Mouse (Mus musculus): ENCODE measurements at regions not wholly inside any gene's neighbourhood (a gene's known extent, or its start where the extent isn't known, plus 50 kb on each side); places are given as distances from the start of the nearest gene placed in this dataset.

DNA sequence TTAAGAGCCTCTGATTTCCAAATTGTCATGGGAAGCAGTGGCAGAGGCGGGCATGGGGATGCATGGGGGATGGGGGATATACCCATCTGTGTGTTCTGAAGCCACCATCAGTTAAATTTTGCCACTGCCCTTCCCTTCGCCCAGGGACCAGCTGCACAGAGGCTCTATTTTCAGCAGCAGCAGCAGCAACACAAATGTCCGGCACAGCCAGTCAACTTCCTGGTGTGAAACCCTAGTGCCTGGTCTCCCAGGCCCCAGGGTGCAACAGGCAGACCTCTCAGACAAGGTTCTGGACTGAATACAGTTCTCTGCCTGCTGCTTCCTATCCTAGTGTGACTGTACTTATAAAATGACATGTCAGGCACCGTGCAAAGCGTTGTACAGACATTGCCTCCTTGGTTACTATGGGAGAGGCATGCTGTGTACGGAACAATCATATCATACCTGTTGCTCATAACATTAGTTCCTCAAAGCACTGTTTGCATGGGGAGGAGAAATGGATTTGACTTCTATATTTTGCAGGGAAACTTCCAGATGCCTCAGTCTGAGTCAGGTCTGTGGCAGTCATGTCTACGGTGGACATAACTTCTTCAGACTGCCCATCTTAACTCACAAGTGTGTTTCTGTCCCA, 104.8 kb upstream of the Vps8 start:
- ATAC-seq (replicated peaks; ENCODE audit: low FRiP score, low read depth), result no peak
- no peak overlapping the region for H3K4me3 ChIP-seq (replicated peaks; ENCODE audit: low read depth, low read length)
- H3K27me3 ChIP-seq (ENCODE audit: insufficient read depth, low read length), result no peaks in the 10 kb centered on the region
- no peak overlapping the region for H3K9ac ChIP-seq (ENCODE audit: low read depth, low read length)
- 76% methylated on average over 7 of the region's 7 CpGs for WGBS
- H3K4me1 ChIP-seq (replicated peaks; ENCODE audit: insufficient read depth, low read length), result 0 out of 2 replicates have a peak, but pooled peaks cover 5% of the 10 kb centered on the region
- no peaks in the 10 kb centered on the region for H3K9me3 ChIP-seq (replicated peaks; ENCODE audit: low read length)
- H3K4me2 ChIP-seq (ENCODE audit: low read length), result no peak overlapping the region
- H3K36me3 ChIP-seq (ENCODE audit: insufficient read depth, low read length), result no peaks in the 10 kb centered on the region
- H3K27ac ChIP-seq, result no peak overlapping the region
- no peak for TF ChIP-seq CTCF (IDR thresholded peaks at IDR 0.05; ENCODE audit: low read depth)
- no peak for DNase-seq (ENCODE audit: low spot score)

DNA sequence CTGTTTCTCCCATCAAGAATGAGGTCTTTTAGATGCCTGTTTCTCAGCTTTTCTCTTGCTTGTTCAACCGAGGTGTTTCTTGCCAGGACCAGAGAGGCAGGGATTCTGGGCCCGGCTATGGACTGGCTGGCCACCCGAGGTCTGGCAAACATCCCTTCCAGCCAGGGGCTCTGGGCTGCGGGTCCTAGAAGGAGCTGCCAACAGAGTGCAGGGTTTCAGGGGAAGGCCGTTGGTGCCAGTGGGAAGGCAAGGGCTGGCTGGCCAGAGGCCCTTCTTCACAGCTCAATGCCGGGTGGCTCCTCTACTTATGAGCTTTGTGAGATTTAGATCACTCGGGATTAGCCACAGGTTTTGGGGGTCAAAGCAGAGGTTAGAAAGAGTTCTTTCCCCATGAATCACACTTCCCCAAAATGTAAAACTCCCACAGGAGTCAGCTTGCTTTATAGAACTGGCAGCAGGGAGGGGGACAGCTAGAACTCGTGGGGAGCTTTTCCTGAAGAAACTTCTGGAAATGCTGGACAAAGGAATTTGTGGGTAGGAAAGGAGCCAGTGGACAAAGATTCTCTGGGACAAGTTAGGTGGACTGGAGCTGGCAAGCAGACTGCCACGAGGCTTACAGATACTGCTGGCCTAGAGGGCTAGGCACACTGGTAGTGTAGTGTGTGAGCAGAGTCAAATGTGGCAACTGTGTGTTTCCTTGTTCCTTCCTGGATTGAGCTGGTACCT, 104.1 kb upstream of the Vps8 start:
- H3K4me3 ChIP-seq (replicated peaks; ENCODE audit: low read depth, low read length), result no peak overlapping the region
- H3K4me2 ChIP-seq (ENCODE audit: low read length), result no peak overlapping the region
- no peak for TF ChIP-seq CTCF (IDR thresholded peaks at IDR 0.05; ENCODE audit: low read depth)
- H3K9ac ChIP-seq (ENCODE audit: low read depth, low read length), result no peak overlapping the region
- H3K27ac ChIP-seq, result no peak overlapping the region
- H3K9me3 ChIP-seq (replicated peaks; ENCODE audit: low read length), result no peaks in the 10 kb centered on the region
- WGBS, result 53% methylated on average over 9 of the region's 9 CpGs
- ATAC-seq (replicated peaks; ENCODE audit: low FRiP score, low read depth) (no peak), DNase-seq (ENCODE audit: low spot score) (no peak)
- no peaks in the 10 kb centered on the region for H3K36me3 ChIP-seq (ENCODE audit: insufficient read depth, low read length)
- 0 out of 2 replicates have a peak, but pooled peaks cover 5% of the 10 kb centered on the region for H3K4me1 ChIP-seq (replicated peaks; ENCODE audit: insufficient read depth, low read length)
- no peaks in the 10 kb centered on the region for H3K27me3 ChIP-seq (ENCODE audit: insufficient read depth, low read length)

DNA sequence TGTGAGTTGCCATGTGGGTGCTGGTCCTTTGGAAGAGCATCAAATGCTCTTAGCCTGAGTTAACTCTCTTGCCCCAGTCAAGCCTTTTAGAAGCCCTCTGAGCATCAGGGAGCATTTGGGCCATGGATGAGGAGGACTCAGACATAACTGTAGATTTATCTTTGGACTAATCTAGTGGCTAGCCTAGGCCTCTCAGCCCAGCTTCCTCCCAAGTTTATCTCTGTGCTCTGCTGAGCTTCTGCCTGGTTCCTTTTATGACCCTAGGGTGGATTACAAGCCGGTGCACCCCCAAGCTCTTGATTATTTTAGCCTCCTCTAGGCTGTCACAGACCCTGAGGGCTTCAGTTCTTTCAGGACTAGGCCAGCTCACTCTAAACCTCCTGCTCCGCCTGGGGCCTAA, 102.6 kb upstream of the Vps8 start:
- H3K9me3 ChIP-seq (replicated peaks; ENCODE audit: low read length), result no peaks in the 10 kb centered on the region
- no peak for TF ChIP-seq CTCF (IDR thresholded peaks at IDR 0.05; ENCODE audit: low read depth)
- H3K36me3 ChIP-seq (ENCODE audit: insufficient read depth, low read length), result no peaks in the 10 kb centered on the region
- no peak overlapping the region for H3K9ac ChIP-seq (ENCODE audit: low read depth, low read length)
- no peak overlapping the region for H3K27ac ChIP-seq
- 53% methylated on average over 2 of the region's 2 CpGs for WGBS
- DNase-seq (ENCODE audit: low spot score) (no peak), ATAC-seq (replicated peaks; ENCODE audit: low FRiP score, low read depth) (no peak)
- H3K4me3 ChIP-seq (replicated peaks; ENCODE audit: low read depth, low read length), result no peak overlapping the region
- H3K27me3 ChIP-seq (ENCODE audit: insufficient read depth, low read length), result no peaks in the 10 kb centered on the region
- no peak overlapping the region for H3K4me2 ChIP-seq (ENCODE audit: low read length)
- H3K4me1 ChIP-seq (replicated peaks; ENCODE audit: insufficient read depth, low read length), result 0 out of 2 replicates have a peak, but pooled peaks cover 5% of the 10 kb centered on the region

DNA sequence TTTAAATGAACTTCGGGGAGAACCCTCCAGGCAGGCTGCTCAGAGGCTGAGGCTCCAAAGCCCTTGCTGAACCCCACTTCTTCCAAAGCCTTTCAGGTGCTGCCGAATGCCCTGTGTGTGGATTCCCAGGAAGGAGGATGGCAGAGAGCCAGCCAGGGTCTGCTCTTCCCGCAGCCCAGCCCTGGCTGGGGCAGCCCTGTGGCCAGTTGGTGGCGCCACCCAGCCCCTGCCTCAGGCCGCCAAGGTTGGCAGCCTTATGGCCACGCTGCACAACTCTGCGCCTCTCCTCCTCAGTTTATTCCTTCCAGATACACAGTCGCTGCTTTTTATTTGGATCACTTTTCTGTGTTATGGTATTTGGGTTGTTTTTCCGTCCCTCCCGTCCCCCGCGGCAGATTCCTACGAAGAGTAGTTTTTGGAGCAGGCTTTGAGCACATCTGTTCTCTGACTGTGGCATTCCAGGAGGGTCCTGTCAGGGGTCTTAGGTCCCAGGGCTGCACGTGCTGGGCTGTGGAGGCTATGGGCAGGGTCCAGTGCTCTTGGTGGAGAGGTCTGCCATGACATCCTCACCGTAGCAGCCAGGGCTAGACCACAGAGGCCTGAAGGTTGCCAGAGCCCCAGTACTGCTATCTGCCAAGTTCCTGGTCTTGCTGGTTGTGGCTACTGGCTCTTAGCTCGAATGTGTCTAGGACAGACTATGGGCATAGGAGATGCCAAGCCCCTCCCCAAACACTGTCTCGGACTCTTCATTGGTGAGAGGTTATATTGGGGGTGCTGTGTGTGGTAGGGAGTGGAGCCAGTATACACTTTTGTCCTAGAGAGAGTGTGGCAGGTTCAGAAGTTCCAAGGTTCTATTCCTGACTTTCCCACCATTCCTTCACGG, 101.5 kb upstream of the Vps8 start:
- no peak overlapping the region for H3K4me2 ChIP-seq (ENCODE audit: low read length)
- 0 out of 2 replicates have a peak, but pooled peaks cover 5% of the 10 kb centered on the region for H3K4me1 ChIP-seq (replicated peaks; ENCODE audit: insufficient read depth, low read length)
- H3K36me3 ChIP-seq (ENCODE audit: insufficient read depth, low read length), result no peaks in the 10 kb centered on the region
- no peak overlapping the region for H3K4me3 ChIP-seq (replicated peaks; ENCODE audit: low read depth, low read length)
- H3K27me3 ChIP-seq (ENCODE audit: insufficient read depth, low read length), result no peaks in the 10 kb centered on the region
- peak; percentile 58 for TF ChIP-seq CTCF (IDR thresholded peaks at IDR 0.05; ENCODE audit: low read depth)
- H3K9ac ChIP-seq (ENCODE audit: low read depth, low read length), result no peak overlapping the region
- ATAC-seq (replicated peaks; ENCODE audit: low FRiP score, low read depth) (no peak), DNase-seq (ENCODE audit: low spot score) (peak; percentile 33)
- no peak overlapping the region for H3K27ac ChIP-seq
- WGBS, result 52% methylated on average over 18 of the region's 18 CpGs
- H3K9me3 ChIP-seq (replicated peaks; ENCODE audit: low read length), result no peaks in the 10 kb centered on the region

DNA sequence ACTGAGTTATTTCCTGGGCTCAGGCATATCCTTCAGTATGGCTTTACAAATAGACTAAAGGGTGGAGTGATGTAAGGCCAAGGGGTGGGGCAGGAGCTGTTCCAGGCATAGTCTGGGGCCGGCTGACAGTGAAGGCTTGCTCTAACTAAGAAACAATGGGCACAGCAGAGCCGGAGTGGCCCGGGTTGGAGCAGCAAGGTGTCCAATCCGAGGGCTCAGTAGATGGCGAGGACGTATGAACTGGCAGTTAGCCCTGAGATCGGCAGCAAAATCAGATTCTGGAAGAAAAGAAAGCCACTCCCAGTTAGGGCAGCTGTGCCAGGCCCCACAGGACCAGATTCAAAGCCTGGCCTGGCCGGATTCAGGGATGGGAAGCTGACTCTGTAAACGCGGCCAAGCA, 100.5 kb upstream of the Vps8 start:
- ATAC-seq (replicated peaks; ENCODE audit: low FRiP score, low read depth), result no peak
- H3K36me3 ChIP-seq (ENCODE audit: insufficient read depth, low read length), result no peaks in the 10 kb centered on the region
- WGBS, result 65% methylated on average over 10 of the region's 10 CpGs
- no peak overlapping the region for H3K4me3 ChIP-seq (replicated peaks; ENCODE audit: low read depth, low read length)
- no peaks in the 10 kb centered on the region for H3K9me3 ChIP-seq (replicated peaks; ENCODE audit: low read length)
- no peak overlapping the region for H3K9ac ChIP-seq (ENCODE audit: low read depth, low read length)
- H3K4me2 ChIP-seq (ENCODE audit: low read length), result no peak overlapping the region
- no peaks in the 10 kb centered on the region for H3K27me3 ChIP-seq (ENCODE audit: insufficient read depth, low read length)
- no peak for TF ChIP-seq CTCF (IDR thresholded peaks at IDR 0.05; ENCODE audit: low read depth)
- no peak for DNase-seq (ENCODE audit: low spot score)
- H3K27ac ChIP-seq, result no peak overlapping the region
- H3K4me1 ChIP-seq (replicated peaks; ENCODE audit: insufficient read depth, low read length), result 0 out of 2 replicates have a peak, but pooled peaks cover 5% of the 10 kb centered on the region

DNA sequence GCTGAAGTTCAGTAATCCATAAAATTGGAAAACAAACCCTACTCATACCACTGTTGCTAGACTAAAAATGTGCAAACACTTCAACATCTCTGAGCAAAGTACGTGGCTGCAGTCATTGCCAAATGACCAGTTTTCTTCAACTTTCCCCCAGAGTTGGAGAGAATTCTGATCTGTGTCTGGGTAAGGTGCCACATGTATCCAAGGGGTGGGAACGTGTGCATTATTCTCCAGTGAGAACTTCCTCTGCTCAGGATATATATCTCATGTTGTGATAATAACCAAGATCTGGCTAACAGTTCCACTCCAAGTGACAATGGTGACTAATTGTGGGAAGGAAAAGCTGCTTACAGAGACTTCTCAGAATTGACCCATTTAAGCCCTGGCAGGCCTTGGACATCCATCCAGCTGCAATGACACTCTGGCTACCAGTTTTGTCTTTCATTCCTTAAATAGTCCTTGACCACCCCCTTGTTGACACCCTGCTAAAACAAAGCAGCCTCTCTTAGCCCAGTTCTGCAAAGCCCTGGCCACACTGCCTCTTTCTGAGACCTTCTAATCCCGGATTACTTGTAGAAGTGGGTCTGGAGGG, 99.4 kb upstream of the Vps8 start:
- DNase-seq (ENCODE audit: low spot score) (no peak), ATAC-seq (replicated peaks; ENCODE audit: low FRiP score, low read depth) (no peak)
- Histone ChIP-seq H3K36me3 (ENCODE audit: insufficient read depth, low read length) (no peaks in the 10 kb centered on the region), H3K4me1 (replicated peaks; ENCODE audit: insufficient read depth, low read length) (0 out of 2 replicates have a peak, but pooled peaks cover 5% of the 10 kb centered on the region), H3K4me2 (ENCODE audit: low read length) (no peak overlapping the region), H3K9ac (ENCODE audit: low read depth, low read length) (no peak overlapping the region), H3K9me3 (replicated peaks; ENCODE audit: low read length) (no peaks in the 10 kb centered on the region), H3K27ac (no peak overlapping the region), H3K4me3 (replicated peaks; ENCODE audit: low read depth, low read length) (no peak overlapping the region), H3K27me3 (ENCODE audit: insufficient read depth, low read length) (no peaks in the 10 kb centered on the region)
- WGBS, result 81% methylated on average over 3 of the region's 3 CpGs
- no peak for TF ChIP-seq CTCF (IDR thresholded peaks at IDR 0.05; ENCODE audit: low read depth)
